Mouse (Mus musculus) cerebellum, adult 2 months (tissue): ENCODE measurements around the gene Slc8b1.

Source experiments
- CTCF ChIP-seq: fragments of 200-500 bp; IDR thresholded peaks from 2 replicates; pipeline ENCODE4 v1.5.1; 2011; ENCODE audit warnings: low read depth, mild to moderate bottlenecking, control low read depth, low read length, moderate library complexity, borderline replicate concordance; ENCODE audit not compliant: insufficient read depth
- POLR2A ChIP-seq: fragments of 200-500 bp; IDR thresholded peaks from 2 replicates; pipeline ENCODE4 v1.6.1; 2011; ENCODE audit warnings: low read length, control low read depth, borderline replicate concordance; ENCODE audit not compliant: insufficient read depth

DNA sequence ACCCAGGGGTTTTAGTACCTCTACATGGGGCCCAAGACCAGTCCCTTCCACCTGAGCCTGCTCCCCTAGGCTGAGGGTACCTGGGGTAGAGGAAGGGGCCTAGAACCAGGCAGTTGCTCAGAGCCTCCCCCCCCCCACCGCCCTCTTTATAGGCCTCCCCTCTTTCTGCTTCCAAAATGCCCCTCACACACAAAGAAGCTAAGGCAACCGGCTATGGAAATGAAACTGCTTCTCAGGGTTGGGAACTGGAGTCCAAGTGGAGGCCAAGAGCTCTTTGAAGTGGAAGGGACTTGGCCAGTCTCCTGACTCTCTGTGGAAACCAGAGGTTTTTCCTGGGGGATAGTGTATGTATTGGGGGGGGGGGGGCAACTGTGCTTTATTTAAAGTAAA, 23.7 kb downstream of the Slc8b1 start:
- no peak for TF ChIP-seq CTCF
- no peak for TF ChIP-seq POLR2A
